Mouse (Mus musculus) hindbrain, embryonic 13.5 days (tissue): ENCODE data around the gene Smyd3. TPM values are rescaled to one million over a fixed set of nuclear protein-coding genes. Genes with fewer than 3 reads are reported as not detected.

ENCODE experiments used
- ATAC-seq: fragments of 200-750 bp; cut with Nextera tagmentation; 2 replicates; pipeline ENCODE4 v1.8.0; 2017; ENCODE audit warnings: moderate TSS enrichment; ENCODE audit not compliant: low FRiP score
- H3K27ac ChIP-seq: fragments of 300-500 bp; sonication (generic); 2 replicates; pipeline ENCODE4 v1.5.1; 2015; ENCODE audit warnings: inconsistent platforms, mild to moderate bottlenecking, moderate library complexity
- H3K27me3 ChIP-seq: fragments of 300-500 bp; sonication (generic); 2 replicates; pipeline ENCODE4 v1.6.1; 2015; ENCODE audit warnings: mild to moderate bottlenecking, inconsistent platforms
- H3K36me3 ChIP-seq: fragments of 300-500 bp; sonication (generic); 2 replicates; pipeline ENCODE4 v1.6.1; 2015; ENCODE audit warnings: mild to moderate bottlenecking, inconsistent platforms
- H3K4me1 ChIP-seq: fragments of 300-500 bp; sonication (generic); replicated peaks from 2 replicates; pipeline ENCODE4 v1.6.1; 2015; ENCODE audit warnings: inconsistent platforms
- H3K4me2 ChIP-seq: fragments of 300-500 bp; sonication (generic); 2 replicates; pipeline ENCODE4 v1.6.1; 2015; ENCODE audit warnings: inconsistent platforms, mild to moderate bottlenecking, moderate library complexity
- H3K4me3 ChIP-seq: fragments of 300-500 bp; sonication (generic); 2 replicates; pipeline ENCODE4 v1.5.1; 2015; ENCODE audit warnings: mild to moderate bottlenecking, inconsistent platforms
- H3K9ac ChIP-seq: fragments of 300-500 bp; sonication (generic); 2 replicates; pipeline ENCODE4 v1.6.1; 2015; ENCODE audit warnings: mild to moderate bottlenecking, inconsistent platforms
- H3K9me3 ChIP-seq: fragments of 300-500 bp; sonication (generic); 2 replicates; pipeline ENCODE4 v1.6.1; 2016; ENCODE audit warnings: inconsistent platforms
- WGBS: fragments of 180-500 bp; shearing (Covaris S2); methylation state at CpG from one replicate; pipeline ENCODE4 v1.1.7; 2015; 5-methylcytosine and 5-hydroxymethylcytosine counted together
- polyA plus RNA-seq: library from polyadenylated mRNA; unstranded; fragments of >200 nt; fragmentation: Nextera tagmentation; extraction: Ambion mirVana; gene quantifications from 2 replicates; pipeline ENCODE4 v1.2.1, GENCODE M21; 2015

The Smyd3 gene
- polyA plus RNA-seq, 1 experiment from 2014 or later, result 20.7 TPM

- no peak overlapping the region for H3K4me2 ChIP-seq
- no peak overlapping the region for H3K27ac ChIP-seq
- peaks cover 12% of the 10 kb centered on the region; the same call in 1 of the 2 replicates for H3K9me3 ChIP-seq
- peaks cover 12% of the 10 kb centered on the region for H3K4me1 ChIP-seq
- H3K4me3 ChIP-seq, result no peak overlapping the region
- no peak overlapping the region for H3K9ac ChIP-seq
- WGBS, result 62% methylated on average over 6 of the region's 6 CpGs
- H3K27me3 ChIP-seq, result no peaks in the 10 kb centered on the region
- peak; percentile 66; the same call in 1 of the 2 replicates for ATAC-seq
- H3K36me3 ChIP-seq, result peaks cover 8% of the 10 kb centered on the region; the same call in 1 of the 2 replicates
These were observed 41.2 kb downstream of the Smyd3 start for GRCm38 (mm10) chr1:179476461-179477156.

DNA sequence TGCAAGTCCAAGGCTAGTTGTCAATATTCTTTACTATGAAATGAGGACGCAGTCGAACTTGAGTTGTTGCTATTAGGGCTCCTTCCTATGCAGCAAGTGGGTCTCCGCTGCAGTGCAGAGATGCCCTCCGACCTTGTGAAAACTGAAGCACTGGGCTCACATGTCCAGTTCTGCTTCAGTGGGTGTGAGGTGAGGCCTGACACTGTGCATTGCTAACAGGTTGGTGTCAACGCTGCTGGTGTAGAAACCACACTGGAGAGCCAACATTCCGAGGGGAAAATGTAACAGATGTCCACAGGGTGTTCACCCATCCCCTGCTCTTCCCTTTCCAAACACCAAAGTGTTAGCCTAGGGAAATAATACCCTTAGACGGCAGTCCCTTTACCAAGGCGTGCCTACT, 43.1 kb downstream of the Smyd3 start:
- peaks cover 12% of the 10 kb centered on the region; the same call in 1 of the 2 replicates for H3K9me3 ChIP-seq
- no peak overlapping the region for H3K9ac ChIP-seq
- no peaks in the 10 kb centered on the region for H3K27me3 ChIP-seq
- H3K36me3 ChIP-seq, result peaks cover 8% of the 10 kb centered on the region; the same call in 1 of the 2 replicates
- no peak overlapping the region for H3K27ac ChIP-seq
- WGBS, result 86% methylated on average over 8 of the region's 8 CpGs
- no peak overlapping the region for H3K4me3 ChIP-seq
- no peaks in the 10 kb centered on the region for H3K4me1 ChIP-seq
- ATAC-seq, result no peak
- H3K4me2 ChIP-seq, result no peak overlapping the region

GRCm38 (mm10) chr1:179473920-179474643, 43.8 kb downstream of the Smyd3 start:
- Histone ChIP-seq H3K27ac (no peak overlapping the region), H3K4me2 (no peak overlapping the region), H3K36me3 (peaks cover 8% of the 10 kb centered on the region; the same call in 1 of the 2 replicates), H3K9ac (no peak overlapping the region), H3K4me3 (no peak overlapping the region), H3K27me3 (no peaks in the 10 kb centered on the region), H3K4me1 (no peaks in the 10 kb centered on the region), H3K9me3 (peaks cover 12% of the 10 kb centered on the region; the same call in 1 of the 2 replicates)
- WGBS, result 67% methylated on average over 17 of the region's 17 CpGs
- ATAC-seq, result no peak

GRCm38 (mm10) chr1:179467970-179468369, 49.9 kb downstream of the Smyd3 start:
- Histone ChIP-seq H3K36me3 (peaks cover 8% of the 10 kb centered on the region; the same call in 1 of the 2 replicates), H3K27ac (no peak overlapping the region), H3K9me3 (peaks cover 10% of the 10 kb centered on the region; the same call in 1 of the 2 replicates), H3K27me3 (no peaks in the 10 kb centered on the region), H3K9ac (no peak overlapping the region), H3K4me3 (no peak overlapping the region), H3K4me2 (no peak overlapping the region), H3K4me1 (no peaks in the 10 kb centered on the region)
- no peak for ATAC-seq
- 90% methylated on average over 8 of the region's 8 CpGs for WGBS

DNA sequence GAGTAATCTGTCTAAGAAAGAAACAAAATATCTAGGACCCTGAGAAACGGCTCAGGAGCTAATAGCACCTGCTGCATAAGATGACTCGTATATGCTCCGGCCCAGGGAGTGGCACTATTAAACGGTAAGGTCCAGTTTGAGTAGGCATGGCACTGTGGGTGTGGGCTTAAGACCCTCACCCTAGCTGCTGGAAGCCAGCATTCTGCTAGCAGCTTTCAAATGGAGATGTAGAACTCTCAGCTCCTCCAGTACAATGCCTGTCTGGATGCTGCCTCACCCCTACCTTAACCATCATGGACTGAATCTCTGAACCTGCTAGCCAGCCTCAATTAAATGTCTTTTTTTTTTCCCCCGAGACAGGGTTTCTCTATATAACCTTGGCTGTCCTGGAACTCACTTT, 55.5 kb downstream of the Smyd3 start:
- WGBS, result 84% methylated on average over 5 of the region's 5 CpGs
- Histone ChIP-seq H3K27me3 (no peaks in the 10 kb centered on the region), H3K36me3 (no peaks in the 10 kb centered on the region), H3K4me2 (no peak overlapping the region), H3K9me3 (no peaks in the 10 kb centered on the region), H3K4me1 (peaks cover 14% of the 10 kb centered on the region), H3K9ac (no peak overlapping the region), H3K27ac (no peak overlapping the region), H3K4me3 (no peak overlapping the region)
- ATAC-seq, result no peak

- no peak overlapping the region for H3K4me3 ChIP-seq
- no peaks in the 10 kb centered on the region for H3K9me3 ChIP-seq
- no peaks in the 10 kb centered on the region for H3K36me3 ChIP-seq
- H3K4me2 ChIP-seq, result no peak overlapping the region
- ATAC-seq, result no peak
- no peak overlapping the region for H3K27ac ChIP-seq
- no peaks in the 10 kb centered on the region for H3K27me3 ChIP-seq
- WGBS, result 71% methylated on average over 22 of the region's 22 CpGs
- H3K4me1 ChIP-seq, result peaks cover 14% of the 10 kb centered on the region
- no peak overlapping the region for H3K9ac ChIP-seq
These were observed 56.6 kb downstream of the Smyd3 start for GRCm38 (mm10) chr1:179461019-179461814.

DNA sequence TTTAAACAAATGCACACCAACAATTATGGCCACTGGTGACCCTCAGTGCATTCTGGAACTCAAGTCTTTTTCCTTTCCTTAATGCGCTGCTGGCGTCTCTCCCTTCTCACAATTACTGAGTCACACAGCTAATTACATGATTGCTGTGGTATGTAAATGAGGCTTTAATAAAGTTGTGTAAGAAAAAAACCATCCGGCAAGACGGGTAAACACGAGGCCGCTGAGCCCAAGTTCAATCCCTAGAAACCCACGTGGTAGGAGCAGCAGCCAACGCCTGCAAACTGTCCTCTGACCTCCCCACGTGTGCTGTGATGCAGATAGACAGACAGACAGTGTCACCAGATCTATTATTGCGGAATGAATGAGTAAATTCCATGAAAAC, 58.9 kb downstream of the Smyd3 start:
- Histone ChIP-seq H3K27ac (peak overlapping the region; percentile 40; the same call in 1 of the 2 replicates), H3K36me3 (no peaks in the 10 kb centered on the region), H3K9ac (no peak overlapping the region), H3K9me3 (no peaks in the 10 kb centered on the region), H3K27me3 (no peaks in the 10 kb centered on the region), H3K4me1 (peaks cover 14% of the 10 kb centered on the region), H3K4me3 (no peak overlapping the region), H3K4me2 (no peak overlapping the region)
- no peak for ATAC-seq
- 52% methylated on average over 10 of the region's 10 CpGs for WGBS

GRCm38 (mm10) chr1:179458236-179458986, 59.4 kb downstream of the Smyd3 start:
- H3K36me3 ChIP-seq, result no peaks in the 10 kb centered on the region
- H3K4me1 ChIP-seq, result peaks cover 14% of the 10 kb centered on the region
- no peak overlapping the region for H3K4me3 ChIP-seq
- 51% methylated on average over 9 of the region's 9 CpGs for WGBS
- H3K27me3 ChIP-seq, result no peaks in the 10 kb centered on the region
- H3K9me3 ChIP-seq, result no peaks in the 10 kb centered on the region
- H3K9ac ChIP-seq, result no peak overlapping the region
- peak overlapping the region; percentile 40; the same call in 1 of the 2 replicates for H3K27ac ChIP-seq
- no peak for ATAC-seq
- no peak overlapping the region for H3K4me2 ChIP-seq

- no peaks in the 10 kb centered on the region for H3K9me3 ChIP-seq
- H3K4me3 ChIP-seq, result no peak overlapping the region
- H3K4me2 ChIP-seq, result no peak overlapping the region
- H3K9ac ChIP-seq, result no peak overlapping the region
- WGBS, result 75% methylated on average over 6 of the region's 6 CpGs
- peaks cover 17% of the 10 kb centered on the region for H3K4me1 ChIP-seq
- H3K27me3 ChIP-seq, result no peaks in the 10 kb centered on the region
- ATAC-seq, result no peak
- no peaks in the 10 kb centered on the region for H3K36me3 ChIP-seq
- no peak overlapping the region for H3K27ac ChIP-seq
These were observed 63.2 kb downstream of the Smyd3 start for GRCm38 (mm10) chr1:179454600-179454999.

DNA sequence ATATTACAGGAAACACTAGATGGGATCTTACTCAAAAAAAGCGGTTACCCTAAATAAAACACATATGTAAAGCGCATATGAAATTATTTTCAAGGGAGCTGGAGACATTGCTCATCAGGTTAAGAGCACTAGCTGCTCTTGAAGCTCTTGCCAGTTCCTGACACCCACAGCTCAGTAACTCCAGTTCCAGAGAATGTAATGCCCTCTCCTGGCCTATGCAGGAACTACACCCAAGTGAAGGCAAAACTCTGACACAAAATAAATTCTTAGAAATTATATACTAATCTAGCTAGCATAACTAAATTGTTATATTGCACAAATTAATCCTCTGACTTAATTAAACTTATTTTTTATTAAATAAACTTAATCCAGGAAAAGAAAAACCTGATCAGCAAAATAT, 66.6 kb downstream of the Smyd3 start:
- ATAC-seq, result no peak
- 95% methylated on average over 2 of the region's 2 CpGs for WGBS

GRCm38 (mm10) chr1:179446845-179447212, 71.0 kb downstream of the Smyd3 start:
- WGBS, result 23% methylated on average over 2 of the region's 2 CpGs
- H3K27me3 ChIP-seq, result peaks cover 8% of the 10 kb centered on the region; the same call in 1 of the 2 replicates
- no peaks in the 10 kb centered on the region for H3K9me3 ChIP-seq
- peak; percentile 18; the same call in 1 of the 2 replicates for ATAC-seq
- H3K27ac ChIP-seq, result peak overlapping the region; percentile 69
- peak overlapping the region; percentile 27; the same call in 1 of the 2 replicates for H3K4me2 ChIP-seq
- H3K9ac ChIP-seq, result no peak overlapping the region
- H3K4me3 ChIP-seq, result no peak overlapping the region
- no peaks in the 10 kb centered on the region for H3K36me3 ChIP-seq
- peaks cover 34% of the 10 kb centered on the region for H3K4me1 ChIP-seq

More for the DNA sequence above, 66.6 kb downstream of the Smyd3 start:
- Histone ChIP-seq H3K4me1 (peaks cover 19% of the 10 kb centered on the region), H3K4me2 (no peak overlapping the region), H3K27me3 (0 out of 2 replicates have a peak, but pooled peaks cover 4% of the 10 kb centered on the region), H3K9ac (no peak overlapping the region), H3K9me3 (no peaks in the 10 kb centered on the region), H3K4me3 (no peak overlapping the region), H3K27ac (no peak overlapping the region), H3K36me3 (no peaks in the 10 kb centered on the region)
